Mouse (Mus musculus): ENCODE measurements at regions not wholly inside any gene's neighbourhood (a gene's known extent, or its start where the extent isn't known, plus 50 kb on each side); places are given as distances from the start of the nearest gene placed in this dataset.

GRCm38 (mm10) chr2:55817273-55817672 lies 381.5 kb downstream of the Kcnj3 start:
- DNase-seq (ENCODE audit: low spot score), result no peak

GRCm38 (mm10) chr2:55818220-55818619 lies 382.4 kb downstream of the Kcnj3 start:
- no peak for DNase-seq (ENCODE audit: low spot score)

GRCm38 (mm10) chr2:55822726-55823125 lies 387.0 kb downstream of the Kcnj3 start:
- no peak for DNase-seq (ENCODE audit: low spot score)

GRCm38 (mm10) chr2:55841521-55841920 lies 405.8 kb downstream of the Kcnj3 start:
- peak; percentile 13 for DNase-seq (ENCODE audit: low spot score)

- DNase-seq (ENCODE audit: low spot score), result no peak
These were observed 411.1 kb downstream of the Kcnj3 start for GRCm38 (mm10) chr2:55846832-55847382.

GRCm38 (mm10) chr2:55862479-55862878 lies 426.7 kb downstream of the Kcnj3 start:
- DNase-seq (ENCODE audit: low spot score), result no peak

- DNase-seq (ENCODE audit: low spot score), result no peak
These were observed 454.2 kb downstream of the Kcnj3 start for GRCm38 (mm10) chr2:55889976-55890375.

- no peak for DNase-seq (ENCODE audit: low spot score)
These were observed 457.2 kb downstream of the Kcnj3 start for GRCm38 (mm10) chr2:55892821-55893535.

GRCm38 (mm10) chr2:55920294-55920693 lies 484.5 kb downstream of the Kcnj3 start:
- no peak for DNase-seq (ENCODE audit: low spot score)
